Mouse (Mus musculus): Measurements from ENCODE around the gene Arnt2. TPM values are rescaled to one million over a fixed set of nuclear protein-coding genes. Genes with fewer than 3 reads are reported as not detected.

Arnt2 gene
- total and polyA plus RNA-seq, 3 experiments = 0.05 TPM; not detected in 2

DNA sequence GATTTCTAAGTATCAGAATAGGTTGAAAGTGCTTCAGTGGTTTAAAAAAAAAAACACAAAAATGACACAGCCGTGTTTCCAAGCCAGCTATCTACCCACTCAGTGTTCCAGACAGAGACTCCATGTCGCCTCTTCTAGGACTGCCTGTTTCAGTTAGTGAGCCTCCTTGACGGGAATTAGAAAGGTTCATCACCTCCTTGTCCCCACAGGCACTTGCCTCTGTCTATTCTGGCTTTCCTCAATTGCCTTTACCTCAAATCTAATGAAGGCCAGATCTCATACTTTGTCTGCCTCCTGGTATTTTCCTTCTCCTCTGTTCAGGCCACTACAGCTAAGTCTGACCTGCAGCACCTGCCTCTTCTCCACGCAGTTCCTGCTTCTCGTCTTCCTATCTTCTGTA, 1.7 kb downstream of the Arnt2 start:
- Histone ChIP-seq H3K27me3 (ENCODE audit: insufficient read depth, low read length) (no peaks in the 10 kb centered on the region; the same call in 1 of the 2 replicates), H3K36me3 (replicated peaks) (no peaks in the 10 kb centered on the region), H3K4me1 (ENCODE audit: insufficient read depth, low read depth, low read length) (no peaks in the 10 kb centered on the region), H3K9me3 (replicated peaks) (no peaks in the 10 kb centered on the region), H3K4me3 (ENCODE audit: low read depth, low read length) (no peak overlapping the region)
- no peak for DNase-seq (ENCODE audit: low spot score)
- TF ChIP-seq GATA1 (IDR thresholded peaks at IDR 0.05; ENCODE audit: borderline replicate concordance, low read length) (no peak), POLR2AphosphoS5 (IDR thresholded peaks at IDR 0.05; ENCODE audit: insufficient replicate concordance, low read depth, low read length) (no peak), GATA2 (IDR thresholded peaks at IDR 0.05; ENCODE audit: borderline replicate concordance, low read depth, low read length) (no peak), TAL1 (conservative IDR thresholded peaks at IDR 0.05; ENCODE audit: low read depth, low read length) (no peak), CTCF (IDR thresholded peaks at IDR 0.05; ENCODE audit: low read depth, low read length) (no peak)
- ATAC-seq (ENCODE audit: extremely low read depth, insufficient number of reproducible peaks, low FRiP score, poor library complexity, severe bottlenecking) = no peak

DNA sequence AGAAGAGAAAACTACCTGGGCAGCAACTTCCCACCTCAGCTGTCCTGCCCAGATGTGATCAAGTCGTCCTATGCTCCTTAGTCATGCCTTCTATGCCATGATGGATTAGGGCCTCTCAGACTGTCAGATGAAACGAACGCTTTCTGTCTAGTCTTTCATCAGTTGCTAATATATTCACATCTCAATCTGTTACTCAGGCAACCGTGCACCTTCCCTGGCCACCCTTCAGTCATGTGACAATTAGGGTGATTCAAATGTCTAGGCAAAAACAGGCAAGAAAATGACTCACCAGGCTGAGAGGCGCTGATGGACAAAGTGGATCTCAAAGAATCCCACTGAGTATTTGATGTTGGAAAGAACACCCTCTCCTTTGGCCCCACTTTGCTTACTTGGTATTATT, 6.6 kb downstream of the Arnt2 start:
- ATAC-seq (ENCODE audit: extremely low read depth, insufficient number of reproducible peaks, low FRiP score, poor library complexity, severe bottlenecking) = no peak
- TF ChIP-seq CTCF (IDR thresholded peaks at IDR 0.05; ENCODE audit: low read depth, low read length) (no peak), GATA2 (IDR thresholded peaks at IDR 0.05; ENCODE audit: borderline replicate concordance, low read depth, low read length) (no peak), GATA1 (IDR thresholded peaks at IDR 0.05; ENCODE audit: borderline replicate concordance, low read length) (no peak), POLR2AphosphoS5 (IDR thresholded peaks at IDR 0.05; ENCODE audit: insufficient replicate concordance, low read depth, low read length) (no peak), TAL1 (conservative IDR thresholded peaks at IDR 0.05; ENCODE audit: low read depth, low read length) (no peak)

DNA sequence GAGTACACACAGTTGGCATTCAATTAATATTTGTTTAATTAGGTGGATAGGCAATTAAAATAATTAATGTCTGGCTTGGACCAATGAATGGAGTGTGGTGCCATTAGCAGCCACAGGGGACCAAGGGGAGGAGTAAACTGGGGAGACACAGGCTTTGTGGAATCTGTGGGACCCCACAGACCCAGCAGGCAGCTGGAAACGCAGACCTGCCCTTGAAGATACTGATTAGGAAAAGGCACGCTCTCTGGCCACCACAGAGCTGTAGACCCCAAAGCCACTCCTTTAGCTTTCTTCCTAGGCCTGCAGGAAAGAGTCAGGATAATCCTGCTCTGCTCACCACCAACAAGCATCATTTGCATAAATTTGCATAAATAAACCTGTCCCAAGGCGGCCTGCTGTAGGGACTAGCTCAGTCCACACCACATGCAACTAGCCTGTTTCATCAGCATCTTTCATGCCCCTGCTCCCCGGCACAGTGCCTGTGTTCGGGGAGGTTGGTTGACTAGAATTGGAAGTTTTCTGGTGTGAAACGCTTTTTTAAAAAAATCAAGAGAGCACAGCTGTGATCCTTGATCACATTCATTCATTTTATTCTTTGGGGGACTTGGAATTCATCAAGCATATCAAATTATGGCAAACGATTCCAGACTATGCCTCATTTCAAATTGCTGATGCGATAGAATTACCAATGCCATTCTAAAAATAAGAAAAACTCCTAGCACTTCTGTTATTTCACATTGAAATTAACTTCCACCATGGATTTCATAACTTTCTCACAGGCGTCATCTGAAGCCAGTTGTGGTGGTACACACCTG, 8.1 kb downstream of the Arnt2 start:
- Histone ChIP-seq H3K4me1 (ENCODE audit: insufficient read depth, low read depth, low read length) (no peaks in the 10 kb centered on the region), H3K9me3 (replicated peaks) (no peaks in the 10 kb centered on the region), H3K36me3 (replicated peaks) (no peaks in the 10 kb centered on the region), H3K4me3 (ENCODE audit: low read depth, low read length) (no peak overlapping the region), H3K27me3 (ENCODE audit: insufficient read depth, low read length) (no peaks in the 10 kb centered on the region; the same call in 1 of the 2 replicates)
- TF ChIP-seq TAL1 (conservative IDR thresholded peaks at IDR 0.05; ENCODE audit: low read depth, low read length) (no peak), GATA2 (IDR thresholded peaks at IDR 0.05; ENCODE audit: borderline replicate concordance, low read depth, low read length) (no peak), GATA1 (IDR thresholded peaks at IDR 0.05; ENCODE audit: borderline replicate concordance, low read length) (no peak), POLR2AphosphoS5 (IDR thresholded peaks at IDR 0.05; ENCODE audit: insufficient replicate concordance, low read depth, low read length) (no peak), CTCF (IDR thresholded peaks at IDR 0.05; ENCODE audit: low read depth, low read length) (no peak)
- no peak for ATAC-seq (ENCODE audit: extremely low read depth, insufficient number of reproducible peaks, low FRiP score, poor library complexity, severe bottlenecking)
- DNase-seq (ENCODE audit: low spot score) = no peak

More for the DNA sequence above, 6.6 kb downstream of the Arnt2 start:
- Histone ChIP-seq H3K4me1 (ENCODE audit: insufficient read depth, low read depth, low read length) (no peaks in the 10 kb centered on the region), H3K27me3 (ENCODE audit: insufficient read depth, low read length) (no peaks in the 10 kb centered on the region; the same call in 1 of the 2 replicates), H3K36me3 (replicated peaks) (no peaks in the 10 kb centered on the region), H3K4me3 (ENCODE audit: low read depth, low read length) (no peak overlapping the region), H3K9me3 (replicated peaks) (no peaks in the 10 kb centered on the region)
- no peak for DNase-seq (ENCODE audit: low spot score)

DNA sequence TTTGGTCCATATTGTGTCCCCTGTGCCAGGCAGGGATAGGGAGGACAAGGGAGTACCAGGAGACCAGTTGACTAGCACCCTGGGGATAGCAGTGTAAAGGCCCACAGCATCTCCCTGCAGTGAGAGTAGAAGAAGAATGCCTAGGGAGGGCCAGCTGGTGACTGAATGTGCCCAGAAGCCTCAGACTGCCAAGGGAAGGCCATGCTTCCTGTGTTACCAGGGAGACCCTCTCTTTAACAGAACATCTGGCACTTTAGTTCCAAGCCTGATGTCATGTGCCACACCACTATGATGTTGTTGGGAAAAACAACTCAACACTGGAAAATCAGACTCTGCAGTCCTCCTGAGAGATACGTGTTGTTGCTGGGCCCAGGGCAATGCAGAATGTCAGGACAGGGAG, 12.7 kb downstream of the Arnt2 start:
- H3K4me1 ChIP-seq (ENCODE audit: insufficient read depth, low read depth, low read length) = no peaks in the 10 kb centered on the region
- no peak overlapping the region for H3K4me3 ChIP-seq (ENCODE audit: low read depth, low read length)
- H3K27me3 ChIP-seq (ENCODE audit: insufficient read depth, low read length) = no peaks in the 10 kb centered on the region; the same call in 1 of the 2 replicates
- no peaks in the 10 kb centered on the region for H3K36me3 ChIP-seq (replicated peaks)
- ATAC-seq (ENCODE audit: extremely low read depth, insufficient number of reproducible peaks, low FRiP score, poor library complexity, severe bottlenecking) = no peak
- no peak for DNase-seq (ENCODE audit: low spot score)
- TF ChIP-seq TAL1 (conservative IDR thresholded peaks at IDR 0.05; ENCODE audit: low read depth, low read length) (no peak), CTCF (IDR thresholded peaks at IDR 0.05; ENCODE audit: low read depth, low read length) (no peak), GATA2 (IDR thresholded peaks at IDR 0.05; ENCODE audit: borderline replicate concordance, low read depth, low read length) (no peak), GATA1 (IDR thresholded peaks at IDR 0.05; ENCODE audit: borderline replicate concordance, low read length) (no peak), POLR2AphosphoS5 (IDR thresholded peaks at IDR 0.05; ENCODE audit: insufficient replicate concordance, low read depth, low read length) (no peak)
- no peaks in the 10 kb centered on the region for H3K9me3 ChIP-seq (replicated peaks)

DNA sequence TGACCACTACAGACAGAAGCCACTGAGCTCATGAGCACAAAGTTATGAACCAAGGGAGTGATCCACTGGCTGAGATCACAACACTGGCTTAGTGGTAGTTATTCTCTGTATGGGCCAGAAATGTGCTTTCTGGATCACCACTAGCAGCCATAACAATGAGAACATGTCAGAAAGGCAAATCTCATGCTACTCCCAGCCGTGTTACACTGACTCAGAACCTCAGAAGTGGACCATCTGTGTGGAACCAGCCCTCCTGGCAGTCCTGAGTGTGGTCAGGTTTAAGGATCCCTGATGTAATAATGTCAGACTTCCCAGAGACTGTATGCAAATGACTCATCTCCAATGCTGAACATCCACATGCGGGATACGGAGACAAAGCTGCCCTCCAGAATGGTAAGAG, 13.4 kb downstream of the Arnt2 start:
- Histone ChIP-seq H3K4me3 (ENCODE audit: low read depth, low read length) (no peak overlapping the region), H3K36me3 (replicated peaks) (no peaks in the 10 kb centered on the region), H3K4me1 (ENCODE audit: insufficient read depth, low read depth, low read length) (no peaks in the 10 kb centered on the region), H3K9me3 (replicated peaks) (no peaks in the 10 kb centered on the region), H3K27me3 (ENCODE audit: insufficient read depth, low read length) (no peaks in the 10 kb centered on the region; the same call in 1 of the 2 replicates)
- ATAC-seq (ENCODE audit: extremely low read depth, insufficient number of reproducible peaks, low FRiP score, poor library complexity, severe bottlenecking) (no peak), DNase-seq (ENCODE audit: low spot score) (no peak)
- no peak for TF ChIP-seq GATA1 (IDR thresholded peaks at IDR 0.05; ENCODE audit: borderline replicate concordance, low read length)
- no peak for TF ChIP-seq TAL1 (conservative IDR thresholded peaks at IDR 0.05; ENCODE audit: low read depth, low read length)
- no peak for TF ChIP-seq CTCF (IDR thresholded peaks at IDR 0.05; ENCODE audit: low read depth, low read length)
- TF ChIP-seq POLR2AphosphoS5 (IDR thresholded peaks at IDR 0.05; ENCODE audit: insufficient replicate concordance, low read depth, low read length) = no peak
- no peak for TF ChIP-seq GATA2 (IDR thresholded peaks at IDR 0.05; ENCODE audit: borderline replicate concordance, low read depth, low read length)

DNA sequence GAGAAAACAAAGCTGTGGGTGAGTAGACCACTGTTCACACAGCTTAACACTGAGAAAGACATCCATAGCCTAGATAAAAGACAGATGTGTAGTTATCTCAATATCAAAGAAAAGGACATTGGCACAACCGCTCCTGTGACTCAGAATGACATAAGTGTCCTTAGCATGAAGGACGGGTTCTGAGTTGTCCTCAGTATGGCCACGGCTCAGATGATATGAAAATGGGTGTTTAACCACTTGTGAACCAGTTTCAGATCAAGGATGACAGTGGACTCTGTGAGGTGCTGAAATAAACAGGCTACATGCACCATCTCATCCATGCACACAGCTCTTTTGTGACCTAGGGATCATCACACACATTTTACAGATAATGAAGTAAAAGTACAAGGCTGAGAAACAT, 22.1 kb downstream of the Arnt2 start:
- Histone ChIP-seq H3K27me3 (ENCODE audit: insufficient read depth, low read length) (no peaks in the 10 kb centered on the region), H3K9me3 (replicated peaks) (no peaks in the 10 kb centered on the region), H3K36me3 (replicated peaks) (no peaks in the 10 kb centered on the region), H3K4me1 (ENCODE audit: insufficient read depth, low read depth, low read length) (no peaks in the 10 kb centered on the region), H3K4me3 (ENCODE audit: low read depth, low read length) (no peak overlapping the region)
- DNase-seq (ENCODE audit: low spot score) (no peak), ATAC-seq (ENCODE audit: extremely low read depth, insufficient number of reproducible peaks, low FRiP score, poor library complexity, severe bottlenecking) (no peak)
- no peak for TF ChIP-seq TAL1 (conservative IDR thresholded peaks at IDR 0.05; ENCODE audit: low read depth, low read length)
- TF ChIP-seq POLR2AphosphoS5 (IDR thresholded peaks at IDR 0.05; ENCODE audit: insufficient replicate concordance, low read depth, low read length) = no peak
- no peak for TF ChIP-seq CTCF (IDR thresholded peaks at IDR 0.05; ENCODE audit: low read depth, low read length)
- TF ChIP-seq GATA2 (IDR thresholded peaks at IDR 0.05; ENCODE audit: borderline replicate concordance, low read depth, low read length) = no peak

All from G1E (cell line).